Mouse (Mus musculus): Measurements from ENCODE around the gene Cenpn. TPM values are rescaled to one million over a fixed set of nuclear protein-coding genes. Genes with fewer than 3 reads are reported as not detected.

The Cenpn gene
- total and polyA plus RNA-seq, 3 experiments, result 0.37 to 0.89 (median 0.74) TPM

- Histone ChIP-seq H3K4me1 (ENCODE audit: control insufficient read depth, insufficient read depth, low read length) (no peaks in the 10 kb centered on the region), H3K36me3 (ENCODE audit: control insufficient read depth, insufficient read depth, low read length) (no peaks in the 10 kb centered on the region), H3K27me3 (ENCODE audit: control insufficient read depth, insufficient read depth, low read length) (no peaks in the 10 kb centered on the region), H3K79me2 (replicated peaks; ENCODE audit: control insufficient read depth, insufficient read depth, low read length) (no peaks in the 10 kb centered on the region), H3K27ac (no peak overlapping the region), H3K9ac (ENCODE audit: low read depth, low read length) (no peak overlapping the region), H3K4me3 (no peak overlapping the region)
- DNase-seq, result no peak
- TF ChIP-seq EP300 (IDR thresholded peaks at IDR 0.05; ENCODE audit: insufficient read depth, low read depth, low read length) (no peak), CTCF (IDR thresholded peaks at IDR 0.05) (no peak), POLR2A (IDR thresholded peaks at IDR 0.05; ENCODE audit: insufficient read depth, low read depth, low read length) (no peak)
- WGBS, result 87% methylated on average over 6 of the region's 6 CpGs
- intact Hi-C loops (cut with DNase I), result no loop called here
These were observed 48.0 kb downstream of the Cenpn start for GRCm38 (mm10) chr8:116969531-116969930.

GRCm38 (mm10) chr8:116975066-116975465 lies 53.5 kb downstream of the Cenpn start:
- H3K79me2 ChIP-seq (replicated peaks; ENCODE audit: control insufficient read depth, insufficient read depth, low read length), result no peaks in the 10 kb centered on the region
- H3K27me3 ChIP-seq (ENCODE audit: control insufficient read depth, insufficient read depth, low read length), result no peaks in the 10 kb centered on the region
- TF ChIP-seq POLR2A (IDR thresholded peaks at IDR 0.05; ENCODE audit: insufficient read depth, low read depth, low read length) (no peak), CTCF (IDR thresholded peaks at IDR 0.05) (no peak), EP300 (IDR thresholded peaks at IDR 0.05; ENCODE audit: insufficient read depth, low read depth, low read length) (no peak)
- DNase-seq, result peak in 1 of 2 experiments; percentile 9
- H3K27ac ChIP-seq, result no peak overlapping the region
- no peak overlapping the region for H3K9ac ChIP-seq (ENCODE audit: low read depth, low read length)
- H3K4me1 ChIP-seq (ENCODE audit: control insufficient read depth, insufficient read depth, low read length), result peaks cover 2% of the 10 kb centered on the region; the same call in 1 of the 2 replicates
- intact Hi-C loops (cut with DNase I), result loop anchor here (5.0 kb wide), 1 partner anchor 182 kb away; the partner anchor contains the start of gene Gan
- H3K4me3 ChIP-seq, result no peak overlapping the region
- no peaks in the 10 kb centered on the region for H3K36me3 ChIP-seq (ENCODE audit: control insufficient read depth, insufficient read depth, low read length)
- WGBS, result 38% methylated on average over 5 of the region's 5 CpGs

DNA sequence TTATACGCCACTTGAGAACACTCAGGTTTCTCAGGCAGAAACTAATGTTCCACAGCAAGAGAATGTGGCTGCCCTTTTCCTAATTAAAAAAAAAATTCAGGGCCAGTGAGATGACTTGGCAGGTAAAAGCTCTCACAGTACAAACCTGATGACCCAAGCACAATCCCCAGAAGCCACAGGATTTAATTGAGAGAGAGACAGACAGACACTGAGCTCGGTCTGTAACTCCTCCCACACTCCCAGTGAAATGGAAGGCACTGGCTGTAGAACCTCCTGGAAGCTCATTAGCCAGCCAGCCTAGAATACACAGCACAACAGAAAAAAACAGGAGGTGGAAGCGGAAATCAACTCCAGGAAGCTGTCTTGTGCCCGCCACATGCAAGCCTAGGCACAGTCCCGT lies 54.1 kb downstream of the Cenpn start:
- DNase-seq, result no peak
- H3K27me3 ChIP-seq (ENCODE audit: control insufficient read depth, insufficient read depth, low read length), result no peaks in the 10 kb centered on the region
- no peak overlapping the region for H3K27ac ChIP-seq
- H3K9ac ChIP-seq (ENCODE audit: low read depth, low read length), result no peak overlapping the region
- no peaks in the 10 kb centered on the region for H3K36me3 ChIP-seq (ENCODE audit: control insufficient read depth, insufficient read depth, low read length)
- WGBS, result 56% methylated on average over 5 of the region's 5 CpGs
- no peak overlapping the region for H3K4me3 ChIP-seq
- intact Hi-C loops (cut with DNase I), result loop anchor here (5.0 kb wide), 1 partner anchor 182 kb away; the partner anchor contains the start of gene Gan
- TF ChIP-seq POLR2A (IDR thresholded peaks at IDR 0.05; ENCODE audit: insufficient read depth, low read depth, low read length), result no peak
- no peak for TF ChIP-seq CTCF (IDR thresholded peaks at IDR 0.05)
- no peaks in the 10 kb centered on the region for H3K79me2 ChIP-seq (replicated peaks; ENCODE audit: control insufficient read depth, insufficient read depth, low read length)
- H3K4me1 ChIP-seq (ENCODE audit: control insufficient read depth, insufficient read depth, low read length), result peaks cover 3% of the 10 kb centered on the region; the same call in 1 of the 2 replicates

GRCm38 (mm10) chr8:116978052-116978451 lies 56.5 kb downstream of the Cenpn start:
- Histone ChIP-seq H3K4me3 (peak overlapping the region; percentile 95), H3K4me1 (ENCODE audit: control insufficient read depth, insufficient read depth, low read length) (peaks cover 3% of the 10 kb centered on the region; the same call in 1 of the 2 replicates), H3K9ac (ENCODE audit: low read depth, low read length) (no peak overlapping the region), H3K36me3 (ENCODE audit: control insufficient read depth, insufficient read depth, low read length) (no peaks in the 10 kb centered on the region), H3K27ac (no peak overlapping the region), H3K79me2 (replicated peaks; ENCODE audit: control insufficient read depth, insufficient read depth, low read length) (no peaks in the 10 kb centered on the region), H3K27me3 (ENCODE audit: control insufficient read depth, insufficient read depth, low read length) (no peaks in the 10 kb centered on the region)
- 24% methylated on average over 8 of the region's 8 CpGs for WGBS
- DNase-seq, result no peak
- intact Hi-C loops (cut with DNase I), result loop anchor here (5.0 kb wide), 1 partner anchor 179 kb away; the partner anchor contains the start of gene Gan
- TF ChIP-seq EP300 (IDR thresholded peaks at IDR 0.05; ENCODE audit: insufficient read depth, low read depth, low read length), result no peak
- no peak for TF ChIP-seq CTCF (IDR thresholded peaks at IDR 0.05)
- no peak for TF ChIP-seq POLR2A (IDR thresholded peaks at IDR 0.05; ENCODE audit: insufficient read depth, low read depth, low read length)

DNA sequence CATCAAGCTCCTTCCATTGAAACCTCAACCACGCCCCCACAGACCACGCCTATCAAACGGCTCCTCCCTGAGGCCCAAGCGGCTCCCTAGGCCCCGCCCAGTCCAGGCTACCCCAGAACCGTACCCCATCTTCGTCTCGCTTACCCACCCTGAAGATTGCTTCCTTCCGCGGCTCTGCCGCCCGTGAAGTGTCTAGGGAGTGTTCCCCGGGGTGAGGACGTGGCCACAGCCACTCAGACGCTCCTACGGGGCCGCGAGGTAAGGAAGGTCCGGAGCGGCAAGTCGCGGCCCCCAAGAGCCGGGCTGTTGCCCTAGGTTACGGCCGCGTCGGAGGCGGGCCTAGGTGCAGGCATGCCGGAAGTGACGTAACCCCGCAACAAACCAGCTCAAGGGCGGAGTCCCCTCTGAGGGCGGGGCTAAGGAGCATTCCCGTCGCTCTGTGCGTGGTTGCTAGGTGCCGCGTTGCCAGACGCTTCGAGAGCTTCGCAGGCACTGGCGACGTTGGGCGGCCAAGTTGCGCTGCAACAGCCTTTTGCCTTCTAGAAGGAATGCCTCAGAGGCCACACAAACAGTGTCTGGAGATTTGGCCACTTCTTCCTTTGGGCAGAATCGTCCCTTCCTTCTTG lies 57.2 kb downstream of the Cenpn start, which contains the start of gene 1700030J22Rik:
1700030J22Rik (minus strand) TSS at position 329 of the 626 bp plus-strand sequence.
- WGBS, result under 1% methylated on average over 46 of the region's 46 CpGs
- peaks cover 3% of the 10 kb centered on the region; the same call in 1 of the 2 replicates for H3K4me1 ChIP-seq (ENCODE audit: control insufficient read depth, insufficient read depth, low read length)
- intact Hi-C loops (cut with DNase I), result loop anchor here (1.0 to 5.0 kb wide), 3 partner anchors 35 to 179 kb away; partner anchors contain the start of genes Atmin, Cenpn, Cmc2 and Gan
- peak within 1 kb of the TSS; percentile 95 for H3K4me3 ChIP-seq
- peak within 1 kb of the TSS; percentile 54 for H3K9ac ChIP-seq (ENCODE audit: low read depth, low read length)
- TF ChIP-seq EP300 (IDR thresholded peaks at IDR 0.05; ENCODE audit: insufficient read depth, low read depth, low read length) (no peak), CTCF (IDR thresholded peaks at IDR 0.05) (peak; percentile 47)
- H3K36me3 ChIP-seq (ENCODE audit: control insufficient read depth, insufficient read depth, low read length), result no peaks in the 10 kb centered on the region
- H3K79me2 ChIP-seq (replicated peaks; ENCODE audit: control insufficient read depth, insufficient read depth, low read length), result no peaks in the 10 kb centered on the region
- H3K27me3 ChIP-seq (ENCODE audit: control insufficient read depth, insufficient read depth, low read length), result no peaks in the 10 kb centered on the region
- DNase-seq, result peak; percentile 98 to 99
- H3K27ac ChIP-seq, result peak within 1 kb of the TSS; percentile 73

- intact Hi-C loops (cut with DNase I), result no loop called here
- no peak for TF ChIP-seq POLR2A (IDR thresholded peaks at IDR 0.05; ENCODE audit: insufficient read depth, low read depth, low read length)
- TF ChIP-seq CTCF (IDR thresholded peaks at IDR 0.05), result peak; percentile 88
- H3K36me3 ChIP-seq (ENCODE audit: control insufficient read depth, insufficient read depth, low read length), result no peaks in the 10 kb centered on the region
- peak; percentile 33 to 43 for DNase-seq
- H3K4me1 ChIP-seq (ENCODE audit: control insufficient read depth, insufficient read depth, low read length), result peaks cover 3% of the 10 kb centered on the region; the same call in 1 of the 2 replicates
- no peak overlapping the region for H3K27ac ChIP-seq
- H3K4me3 ChIP-seq, result no peak overlapping the region
- no peak overlapping the region for H3K9ac ChIP-seq (ENCODE audit: low read depth, low read length)
- no peaks in the 10 kb centered on the region for H3K79me2 ChIP-seq (replicated peaks; ENCODE audit: control insufficient read depth, insufficient read depth, low read length)
- WGBS, result 10% methylated on average over 4 of the region's 4 CpGs
- H3K27me3 ChIP-seq (ENCODE audit: control insufficient read depth, insufficient read depth, low read length), result no peaks in the 10 kb centered on the region
These were observed 58.6 kb downstream of the Cenpn start for GRCm38 (mm10) chr8:116980117-116980516.

Data from heart, adult 2 months (tissue).